Mouse (Mus musculus) heart, adult 11 months (tissue): ENCODE data around the gene 3110001I22Rik.

Source experiments
- DNase-seq: peaks from one replicate; pipeline ENCODE4 v3.0.0; 2022

3110001I22Rik gene

GRCm38 (mm10) chr16:13727811-13728335 lies 56.1 kb downstream of the 3110001I22Rik start:
- peak; percentile 58 for DNase-seq
